Mouse (Mus musculus) embryonic fibroblast, embryonic 13.5 days (primary cell): ENCODE results near the gene Rnf167.

Source experiments
- CTCF ChIP-seq: IDR thresholded peaks from 2 replicates; pipeline ENCODE4 v1.5.1; 2011; ENCODE audit warnings: mild to moderate bottlenecking, control low read depth, low read length, moderate library complexity, borderline replicate concordance; ENCODE audit not compliant: insufficient read depth
- POLR2A ChIP-seq: IDR thresholded peaks from 2 replicates; pipeline ENCODE4 v1.6.1; 2011; ENCODE audit warnings: low read depth, mild to moderate bottlenecking, control low read depth, low read length, moderate library complexity

DNA sequence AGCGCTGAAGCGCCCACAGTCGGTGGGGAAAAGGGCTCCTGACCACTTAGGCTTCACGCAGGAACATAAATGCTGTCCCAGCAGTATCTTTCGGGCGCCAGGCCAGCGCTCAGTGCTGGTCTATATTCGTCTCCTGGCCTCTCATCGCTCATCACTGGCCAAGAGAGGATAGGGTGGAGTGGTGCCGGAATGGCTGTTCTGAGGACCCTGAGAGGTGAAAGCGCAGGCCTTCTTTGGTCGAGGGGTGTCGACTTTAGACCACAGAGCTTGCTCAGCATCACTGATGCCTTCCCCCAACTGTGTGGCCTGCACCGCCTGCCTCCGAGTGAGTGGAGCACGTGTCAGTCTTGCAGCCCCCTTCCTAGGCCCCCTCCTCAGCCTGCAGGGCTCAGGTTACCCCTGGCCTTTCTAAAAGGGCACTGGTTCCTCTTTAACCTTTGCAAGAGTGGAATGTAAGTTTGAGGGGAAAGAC lies 9.5 kb downstream of the Rnf167 start:
- TF ChIP-seq CTCF, result no peak
- no peak; the same call in 1 of the 2 replicates for TF ChIP-seq POLR2A
